Mouse (Mus musculus): Measurements from ENCODE around the gene Slc35b2. TPM values are rescaled to one million over a fixed set of nuclear protein-coding genes. Genes with fewer than 3 reads are reported as not detected.

The Slc35b2 gene
- polyA plus RNA-seq, 1 experiment from 2014 or later = 86.5 TPM

DNA sequence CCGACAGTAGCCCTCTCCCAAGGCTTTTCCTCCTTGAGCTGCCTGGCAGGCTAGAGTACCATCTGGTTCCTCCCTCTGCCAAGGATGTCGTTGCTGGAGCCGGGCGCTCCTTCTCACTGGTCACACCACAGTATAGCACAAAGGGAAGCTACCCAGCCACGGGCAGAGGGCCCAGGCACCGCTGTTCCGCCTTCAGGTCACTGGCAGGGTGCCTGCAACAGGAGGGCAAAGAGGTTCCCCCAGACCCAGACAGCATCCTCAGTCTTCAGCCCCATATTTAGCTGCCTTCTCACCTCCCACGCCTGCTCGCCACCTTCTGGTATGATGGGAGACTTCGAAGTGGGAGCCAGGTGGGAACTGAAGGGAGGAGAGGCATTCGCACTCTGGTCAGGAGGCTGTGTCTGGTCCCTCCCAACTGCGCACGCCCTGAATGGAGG, 33.3 kb upstream of the Slc35b2 start:
- WGBS = 50% methylated on average over 13 of the region's 13 CpGs

DNA sequence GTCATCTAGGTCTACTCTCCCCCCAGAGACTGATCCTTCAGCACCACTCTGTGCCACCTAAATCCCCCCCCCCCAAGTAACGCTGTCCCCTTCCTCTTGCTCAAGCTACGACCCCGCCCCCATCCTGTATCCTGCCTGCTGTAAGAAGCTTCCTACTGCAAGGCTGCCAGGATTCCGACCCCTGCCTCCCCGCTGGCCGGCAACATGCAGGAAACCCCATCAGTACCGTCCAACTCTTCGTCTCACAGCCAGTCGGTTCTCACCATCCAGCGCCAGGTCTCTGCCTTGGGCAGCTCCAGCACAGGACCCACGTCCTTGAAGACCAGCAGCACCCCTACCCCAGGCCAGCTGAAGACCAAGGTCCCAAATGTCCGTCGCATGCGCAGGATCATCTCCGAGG, 30.8 kb upstream of the Slc35b2 start:
- Histone ChIP-seq H3K9me3 (no peaks in the 10 kb centered on the region), H3K36me3 (no peaks in the 10 kb centered on the region), H3K27ac (no peak overlapping the region), H3K4me3 (no peak overlapping the region), H3K4me1 (replicated peaks) (no peaks in the 10 kb centered on the region), H3K4me2 (no peak overlapping the region), H3K9ac (no peak overlapping the region), H3K27me3 (peaks cover 76% of the 10 kb centered on the region)
- ATAC-seq (ENCODE audit: low FRiP score) = no peak
- 65% methylated on average over 15 of the region's 15 CpGs for WGBS

More for the DNA sequence above, 33.3 kb upstream of the Slc35b2 start:
- Histone ChIP-seq H3K9me3 (no peaks in the 10 kb centered on the region), H3K36me3 (no peaks in the 10 kb centered on the region), H3K27ac (0 out of 2 replicates have a peak overlapping the region, but pooled peaks have one; percentile 12), H3K9ac (no peak overlapping the region), H3K4me3 (no peak overlapping the region), H3K27me3 (peaks cover 70% of the 10 kb centered on the region), H3K4me2 (no peak overlapping the region), H3K4me1 (replicated peaks) (no peaks in the 10 kb centered on the region)
- peak; percentile 60; the same call in 1 of the 2 replicates for ATAC-seq (ENCODE audit: low FRiP score)

DNA sequence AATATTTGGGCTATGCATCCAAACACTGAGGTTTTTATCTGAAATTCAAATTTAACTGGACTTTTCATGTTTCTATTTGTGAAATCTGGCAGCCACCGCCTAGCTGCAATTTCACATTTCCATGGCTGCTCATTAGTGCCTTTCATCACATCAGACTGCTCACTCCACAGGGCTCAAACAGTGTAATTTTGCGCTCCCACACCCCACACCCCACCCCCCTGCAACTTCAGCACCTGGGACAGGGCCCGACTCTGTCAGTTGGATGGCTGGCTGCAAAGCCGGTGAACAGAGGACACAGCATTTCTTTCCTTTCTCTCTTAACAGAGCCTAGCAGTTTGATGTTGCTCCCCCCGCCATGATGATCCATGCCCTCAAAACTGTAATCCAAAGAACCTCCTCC, 27.4 kb upstream of the Slc35b2 start:
- no peaks in the 10 kb centered on the region for H3K4me1 ChIP-seq (replicated peaks)
- no peak overlapping the region for H3K4me3 ChIP-seq
- no peak for ATAC-seq (ENCODE audit: low FRiP score)
- no peaks in the 10 kb centered on the region for H3K36me3 ChIP-seq
- no peak overlapping the region for H3K27ac ChIP-seq
- H3K9ac ChIP-seq = no peak overlapping the region
- H3K27me3 ChIP-seq = peaks cover 81% of the 10 kb centered on the region
- H3K9me3 ChIP-seq = no peaks in the 10 kb centered on the region
- H3K4me2 ChIP-seq = no peak overlapping the region
- WGBS = 15% methylated on average over 5 of the region's 5 CpGs

DNA sequence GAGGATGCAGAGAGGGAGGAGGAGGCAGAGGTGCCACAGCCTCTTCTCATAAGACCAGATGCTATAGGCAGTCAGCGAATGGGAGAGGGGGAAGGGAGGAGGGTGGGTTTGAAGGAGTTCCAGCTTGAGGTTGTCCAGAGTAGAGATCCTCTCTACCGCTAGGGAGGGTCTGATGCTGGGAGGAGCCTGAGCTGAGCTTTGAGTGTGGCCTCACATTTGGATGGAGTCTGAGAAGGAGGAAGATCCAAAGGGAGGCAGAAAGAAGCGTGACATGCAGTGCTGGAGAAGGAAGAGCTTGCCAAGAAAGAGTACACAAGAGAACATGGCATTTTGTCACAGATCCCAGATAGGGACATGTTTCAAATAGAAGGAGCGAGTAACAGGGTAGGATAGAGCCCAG, 25.3 kb upstream of the Slc35b2 start:
- Histone ChIP-seq H3K4me1 (replicated peaks) (peaks cover 4% of the 10 kb centered on the region; the same call in 1 of the 2 replicates), H3K4me2 (no peak overlapping the region), H3K27ac (no peak overlapping the region), H3K27me3 (peaks cover 78% of the 10 kb centered on the region), H3K9me3 (no peaks in the 10 kb centered on the region), H3K4me3 (no peak overlapping the region), H3K9ac (no peak overlapping the region), H3K36me3 (no peaks in the 10 kb centered on the region)
- WGBS = 67% methylated on average over 4 of the region's 4 CpGs
- no peak for ATAC-seq (ENCODE audit: low FRiP score)

DNA sequence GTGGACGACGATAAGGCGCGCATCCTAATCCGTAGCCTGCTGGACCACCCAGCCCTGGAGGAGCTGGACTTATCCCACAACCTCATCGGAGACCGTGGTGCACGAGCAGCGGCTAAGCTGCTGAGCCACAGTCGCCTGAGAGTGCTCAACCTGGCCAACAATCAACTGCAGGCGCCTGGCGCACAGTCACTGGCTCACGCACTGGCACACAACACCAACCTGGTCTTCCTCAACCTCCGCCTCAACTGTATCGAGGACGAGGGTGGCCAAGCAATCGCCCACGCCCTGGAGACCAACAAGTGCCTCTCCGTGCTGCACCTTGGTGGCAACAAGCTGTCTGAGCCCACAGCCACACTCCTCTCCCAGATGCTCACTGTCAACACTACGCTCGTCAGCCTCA, 24.0 kb upstream of the Slc35b2 start:
- no peaks in the 10 kb centered on the region for H3K9me3 ChIP-seq
- WGBS = 81% methylated on average over 21 of the region's 21 CpGs
- H3K36me3 ChIP-seq = peaks cover 3% of the 10 kb centered on the region
- no peak overlapping the region for H3K4me3 ChIP-seq
- H3K4me2 ChIP-seq = no peak overlapping the region
- no peak for ATAC-seq (ENCODE audit: low FRiP score)
- no peak overlapping the region for H3K9ac ChIP-seq
- H3K27me3 ChIP-seq = peaks cover 78% of the 10 kb centered on the region
- H3K4me1 ChIP-seq (replicated peaks) = peaks cover 17% of the 10 kb centered on the region
- no peak overlapping the region for H3K27ac ChIP-seq

DNA sequence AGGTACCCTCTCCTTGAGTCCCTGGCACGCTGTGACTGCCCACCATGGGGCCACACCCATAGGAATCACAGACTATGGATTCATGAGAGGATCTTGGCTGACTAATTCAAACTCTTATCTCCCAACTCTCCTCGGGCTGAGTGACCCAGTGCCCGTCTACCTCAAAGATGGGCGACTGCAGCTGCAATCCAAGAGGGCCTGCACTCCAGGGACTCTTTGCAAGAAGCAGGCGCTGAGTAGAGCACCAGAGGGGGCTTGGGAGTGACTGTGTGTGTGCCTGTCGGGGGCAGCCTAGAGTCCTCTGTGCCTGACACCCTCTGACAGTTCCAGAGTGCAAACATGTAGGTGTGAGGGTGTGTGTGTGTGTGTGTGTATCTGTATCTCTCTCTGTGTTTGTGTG, 21.5 kb upstream of the Slc35b2 start:
- Histone ChIP-seq H3K27me3 (peaks cover 79% of the 10 kb centered on the region), H3K4me2 (no peak overlapping the region), H3K36me3 (peaks cover 26% of the 10 kb centered on the region), H3K4me3 (no peak overlapping the region), H3K27ac (no peak overlapping the region), H3K9me3 (no peaks in the 10 kb centered on the region), H3K4me1 (replicated peaks) (peaks cover 37% of the 10 kb centered on the region), H3K9ac (no peak overlapping the region)
- ATAC-seq (ENCODE audit: low FRiP score) = no peak; the same call in 1 of the 2 replicates
- 39% methylated on average over 6 of the region's 6 CpGs for WGBS

DNA sequence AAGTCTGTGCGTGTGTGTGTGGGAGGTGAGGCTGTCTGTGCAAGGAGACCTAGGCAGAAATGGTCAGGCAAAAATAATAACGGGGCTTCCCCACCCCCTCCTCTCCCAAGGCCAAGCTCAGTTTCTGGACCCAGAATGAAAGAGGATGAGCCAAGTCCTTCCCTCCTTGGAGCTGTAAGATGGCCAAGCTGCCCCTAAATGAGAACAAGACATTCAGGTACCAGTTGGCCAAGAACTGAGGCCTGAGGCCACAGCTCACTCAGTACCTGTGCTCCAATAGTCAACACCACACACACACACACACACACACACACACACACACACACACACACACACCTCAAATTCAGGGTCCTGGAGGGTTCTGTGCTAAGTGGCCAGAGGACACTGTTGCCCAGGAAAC, 21.0 kb upstream of the Slc35b2 start:
- ATAC-seq (ENCODE audit: low FRiP score) = no peak
- Histone ChIP-seq H3K4me1 (replicated peaks) (peaks cover 42% of the 10 kb centered on the region), H3K9me3 (no peaks in the 10 kb centered on the region), H3K27ac (no peak overlapping the region), H3K36me3 (peaks cover 28% of the 10 kb centered on the region), H3K4me3 (no peak overlapping the region), H3K27me3 (peaks cover 81% of the 10 kb centered on the region), H3K4me2 (no peak overlapping the region), H3K9ac (no peak overlapping the region)
- WGBS = 84% methylated on average over 2 of the region's 2 CpGs

DNA sequence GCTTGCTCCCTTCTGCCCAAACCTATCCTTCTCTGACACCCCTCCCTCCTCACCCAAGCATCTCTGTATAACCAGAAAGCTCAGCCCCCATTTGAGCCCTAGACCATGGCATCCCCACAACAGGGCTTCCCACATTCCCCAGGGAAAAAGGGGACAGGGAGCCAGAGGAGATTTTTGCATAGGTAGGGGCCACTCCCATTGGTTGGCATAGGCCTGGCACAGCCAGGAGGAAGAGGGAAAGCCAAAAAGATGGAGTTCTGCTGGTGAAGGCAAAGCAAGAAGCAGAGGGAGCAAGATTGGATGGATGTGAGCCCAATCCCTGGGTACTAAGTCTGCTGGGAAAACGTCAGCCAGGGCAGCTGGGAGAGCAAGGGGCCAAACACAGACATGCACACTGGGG, 20.6 kb upstream of the Slc35b2 start:
- Histone ChIP-seq H3K27ac (no peak overlapping the region), H3K9me3 (no peaks in the 10 kb centered on the region), H3K9ac (no peak overlapping the region; the same call in 1 of the 2 replicates), H3K4me3 (no peak overlapping the region), H3K4me1 (replicated peaks) (peaks cover 46% of the 10 kb centered on the region), H3K27me3 (peaks cover 81% of the 10 kb centered on the region), H3K36me3 (peaks cover 28% of the 10 kb centered on the region), H3K4me2 (no peak overlapping the region)
- ATAC-seq (ENCODE audit: low FRiP score) = no peak
- 50% methylated on average over 1 of the region's 1 CpGs for WGBS

DNA sequence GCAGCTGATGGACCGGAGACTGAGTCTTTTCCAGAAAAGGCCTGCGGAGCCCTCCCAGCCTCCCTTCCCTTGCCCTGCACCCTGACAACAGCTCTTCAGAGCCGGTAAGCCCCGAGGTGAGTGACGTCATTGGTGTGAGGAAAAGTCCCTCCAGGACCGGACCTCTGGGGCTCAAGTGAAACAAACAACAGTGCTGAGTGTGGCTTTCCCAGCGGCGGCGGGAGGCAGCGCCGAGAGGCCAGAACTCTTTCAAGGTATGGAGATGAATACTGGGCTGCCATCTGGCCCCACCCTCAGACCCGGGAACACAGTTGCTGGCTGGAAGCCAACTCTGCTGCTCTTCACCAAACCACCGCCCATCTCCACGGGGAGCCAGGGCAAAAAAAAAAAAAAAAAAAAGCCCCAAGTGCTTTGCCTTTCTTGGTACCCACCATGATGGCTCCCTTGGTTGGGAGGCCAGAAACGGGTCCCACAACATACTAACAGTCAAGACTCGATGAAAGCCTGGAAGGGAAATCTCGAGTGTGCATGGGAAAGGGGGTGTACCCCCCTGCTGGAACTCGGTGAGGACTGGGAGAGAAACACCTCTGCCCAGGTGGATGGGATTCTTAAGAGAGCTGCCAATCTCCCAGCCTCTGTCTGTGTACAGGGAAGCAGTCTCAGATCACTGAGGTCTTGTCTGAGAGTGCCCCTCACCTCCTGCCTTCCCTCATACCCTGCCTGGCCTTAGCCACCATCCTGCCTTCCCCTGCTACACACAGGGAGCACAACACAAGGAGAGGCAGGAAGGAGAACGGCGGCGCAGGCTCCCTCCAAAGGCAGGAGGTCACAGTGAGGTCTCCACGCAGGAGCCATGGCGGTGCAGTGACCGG, 19.4 kb upstream of the Slc35b2 start:
- H3K9me3 ChIP-seq = no peaks in the 10 kb centered on the region
- H3K27ac ChIP-seq = no peak overlapping the region
- WGBS = 9% methylated on average over 24 of the region's 24 CpGs
- peaks cover 28% of the 10 kb centered on the region for H3K36me3 ChIP-seq
- peaks cover 72% of the 10 kb centered on the region for H3K27me3 ChIP-seq
- peaks cover 52% of the 10 kb centered on the region for H3K4me1 ChIP-seq (replicated peaks)
- peak overlapping the region; percentile 59 for H3K9ac ChIP-seq
- peak overlapping the region; percentile 39 for H3K4me2 ChIP-seq
- peak overlapping the region; percentile 22 for H3K4me3 ChIP-seq
- no peak for ATAC-seq (ENCODE audit: low FRiP score)

DNA sequence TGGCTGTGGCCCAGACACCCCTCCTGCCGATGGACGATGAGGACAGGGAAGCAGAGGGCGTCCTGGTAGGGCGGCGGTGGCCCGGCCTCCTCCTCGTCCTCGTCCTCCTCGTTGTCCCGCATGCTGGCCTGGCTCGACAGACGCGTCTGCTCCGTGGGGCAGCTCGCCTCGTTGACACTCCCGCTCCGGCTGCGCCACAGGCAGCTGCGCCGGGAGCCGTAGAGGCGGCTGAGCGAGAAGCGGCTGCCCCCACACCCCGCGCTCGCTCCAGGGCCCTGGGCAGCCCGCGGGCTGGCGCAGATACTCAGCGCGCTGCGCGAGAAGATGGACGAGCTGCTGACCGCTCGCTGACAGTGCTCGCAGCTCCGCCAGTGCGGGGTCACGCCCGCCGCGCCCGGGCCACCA, 18.8 kb upstream of the Slc35b2 start:
- H3K36me3 ChIP-seq = peaks cover 28% of the 10 kb centered on the region
- 5% methylated on average over 45 of the region's 46 CpGs for WGBS
- no peak for ATAC-seq (ENCODE audit: low FRiP score)

DNA sequence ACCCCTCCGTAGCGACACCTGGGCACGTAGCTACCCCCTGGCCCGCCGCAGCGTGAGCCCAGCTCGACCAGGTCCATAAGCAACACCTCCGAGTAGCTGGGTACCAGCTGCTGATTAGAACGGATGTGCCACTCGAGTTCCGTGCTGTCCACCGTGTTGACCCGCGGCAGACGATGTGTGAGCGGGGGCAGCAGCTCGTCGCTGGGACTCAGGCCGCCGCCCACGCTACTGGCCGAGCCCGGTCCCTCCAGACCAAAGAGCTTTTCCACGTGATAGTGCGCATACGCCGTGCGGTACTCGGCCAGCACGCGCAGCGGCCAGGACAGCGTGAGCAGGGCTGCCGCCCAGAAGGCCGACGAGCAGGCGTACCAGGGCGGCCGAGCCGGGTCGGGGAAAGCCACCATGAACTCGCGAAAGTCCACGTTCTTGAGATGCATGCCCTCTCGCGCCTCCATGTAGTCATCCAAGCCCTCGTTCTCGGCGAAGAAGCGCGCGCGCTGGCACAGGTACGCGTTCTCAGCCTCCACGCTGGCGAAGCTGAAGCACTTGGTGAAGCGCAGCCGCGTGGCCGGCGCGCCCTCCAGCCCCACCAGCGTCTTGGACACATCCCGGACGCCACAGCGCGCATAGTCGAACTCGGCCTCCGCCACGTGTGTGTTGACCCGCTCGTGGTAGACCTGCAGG, 18.3 kb upstream of the Slc35b2 start:
- no peak overlapping the region for H3K27ac ChIP-seq
- H3K9me3 ChIP-seq = no peaks in the 10 kb centered on the region
- peak overlapping the region; percentile 22 for H3K4me3 ChIP-seq
- peaks cover 60% of the 10 kb centered on the region for H3K27me3 ChIP-seq
- H3K4me1 ChIP-seq (replicated peaks) = peaks cover 59% of the 10 kb centered on the region
- no peak for ATAC-seq (ENCODE audit: low FRiP score)
- WGBS = 6% methylated on average over 74 of the region's 74 CpGs
- peak overlapping the region; percentile 59 for H3K9ac ChIP-seq
- peak overlapping the region; percentile 39 for H3K4me2 ChIP-seq
- peaks cover 28% of the 10 kb centered on the region for H3K36me3 ChIP-seq

More for the DNA sequence above, 18.8 kb upstream of the Slc35b2 start:
- H3K4me1 ChIP-seq (replicated peaks) = peaks cover 54% of the 10 kb centered on the region
- peak overlapping the region; percentile 22 for H3K4me3 ChIP-seq
- no peaks in the 10 kb centered on the region for H3K9me3 ChIP-seq
- H3K27ac ChIP-seq = no peak overlapping the region
- peak overlapping the region; percentile 59 for H3K9ac ChIP-seq
- H3K27me3 ChIP-seq = peaks cover 66% of the 10 kb centered on the region
- peak overlapping the region; percentile 39 for H3K4me2 ChIP-seq

DNA sequence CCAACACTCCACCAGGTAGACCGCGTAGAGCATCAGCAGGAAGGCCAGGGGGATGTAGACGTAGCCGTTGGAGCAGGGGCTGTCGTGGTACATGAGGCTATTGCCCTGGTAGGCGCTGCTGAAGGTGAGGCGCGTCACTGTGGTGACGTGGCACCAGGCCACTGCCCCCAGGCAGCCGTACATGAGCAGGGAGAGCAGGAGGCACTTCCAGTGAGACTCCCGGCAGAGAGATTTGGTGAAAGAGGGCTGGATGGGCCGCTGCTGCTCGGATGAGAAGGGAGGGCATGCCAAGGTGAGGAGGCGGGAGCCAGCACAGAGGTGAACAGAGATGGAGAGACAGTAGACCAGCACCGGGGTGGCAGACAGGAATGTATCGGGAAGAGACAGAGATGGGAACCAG, 16.7 kb upstream of the Slc35b2 start:
- H3K9ac ChIP-seq = 0 out of 2 replicates have a peak overlapping the region, but pooled peaks have one; percentile 58

More for the DNA sequence above, 16.7 kb upstream of the Slc35b2 start:
- Histone ChIP-seq H3K4me3 (0 out of 2 replicates have a peak overlapping the region, but pooled peaks have one; percentile 86), H3K27me3 (peaks cover 60% of the 10 kb centered on the region), H3K4me2 (peak overlapping the region; percentile 55), H3K9me3 (no peaks in the 10 kb centered on the region), H3K27ac (no peak overlapping the region), H3K36me3 (peaks cover 28% of the 10 kb centered on the region), H3K4me1 (replicated peaks) (peaks cover 63% of the 10 kb centered on the region)
- ATAC-seq (ENCODE audit: low FRiP score) = no peak
- 67% methylated on average over 16 of the region's 16 CpGs for WGBS

All from hindbrain, embryonic 13.5 days (tissue).